Mouse (Mus musculus) myocyte (in vitro differentiated cells): Measurements from ENCODE around the gene Rgl1. TPM values are rescaled to one million over a fixed set of nuclear protein-coding genes. Genes with fewer than 3 reads are reported as not detected.

Experiments
- H3K27me3 ChIP-seq: one replicate; pipeline ENCODE4 v1.6.1; 2011; ENCODE audit not compliant: control insufficient read depth, insufficient read depth, insufficient read length
- H3K36me3 ChIP-seq: one replicate; pipeline ENCODE4 v1.6.1; 2011; ENCODE audit not compliant: control insufficient read depth, insufficient read depth
- H3K4me2 ChIP-seq: one replicate; pipeline ENCODE4 v1.6.1; 2011; ENCODE audit warnings: low read depth, control low read depth
- H3K4me3 ChIP-seq: one replicate; pipeline ENCODE4 v1.5.1; 2011; ENCODE audit warnings: mild to moderate bottlenecking, control low read depth, moderate library complexity
- H3K79me2 ChIP-seq: one replicate; pipeline ENCODE4 v1.6.1; 2011; ENCODE audit not compliant: control insufficient read depth, insufficient read depth
- H3ac ChIP-seq: one replicate; pipeline ENCODE4 v1.6.1; 2011; ENCODE audit not compliant: control insufficient read depth, insufficient read length
- CEBPB ChIP-seq: IDR thresholded peaks from 2 replicates; pipeline ENCODE4 v1.6.1; 2011; ENCODE audit warnings: mild to moderate bottlenecking, moderate library complexity; ENCODE audit not compliant: poor library complexity, insufficient read depth, severe bottlenecking
- E2F4 ChIP-seq: IDR thresholded peaks from one replicate; pipeline ENCODE4 v1.6.1; 2011; ENCODE audit warnings: mild to moderate bottlenecking, control low read depth, moderate library complexity; ENCODE audit not compliant: insufficient read depth
- MAX ChIP-seq: IDR thresholded peaks from one replicate; pipeline ENCODE4 v1.6.1; 2011; ENCODE audit warnings: low read depth, mild to moderate bottlenecking, control low read depth
- MYOD1 ChIP-seq, 3 experiments: IDR thresholded peaks; one replicate each; pipeline ENCODE4 v1.6.1; 2011; ENCODE audit warnings: control low read depth in 2 of 3, low read depth in 2 of 3, mild to moderate bottlenecking in 2 of 3, moderate library complexity in 1 of 3; ENCODE audit not compliant: insufficient read length in 2 of 3, control insufficient read depth in 1 of 3
- MYOG ChIP-seq, 3 experiments: IDR thresholded peaks; one replicate each; pipeline ENCODE4 v1.6.1; 2011; ENCODE audit warnings: control low read depth in 2 of 3, low read depth in 2 of 3, mild to moderate bottlenecking in 2 of 3; ENCODE audit not compliant: insufficient read length in 2 of 3, control insufficient read depth in 1 of 3, insufficient read depth in 1 of 3
- POLR2A ChIP-seq: IDR thresholded peaks from one replicate; pipeline ENCODE4 v1.6.1; 2011; ENCODE audit warnings: low read depth, mild to moderate bottlenecking, control low read depth, moderate library complexity; ENCODE audit not compliant: insufficient read length
- POLR2AphosphoS2 ChIP-seq: IDR thresholded peaks from one replicate; pipeline ENCODE4 v1.6.1; 2011; ENCODE audit warnings: low read depth, control low read depth; ENCODE audit not compliant: insufficient read length
- REST ChIP-seq: IDR thresholded peaks from one replicate; pipeline ENCODE4 v1.6.1; 2011; ENCODE audit warnings: mild to moderate bottlenecking, control low read depth, moderate library complexity; ENCODE audit not compliant: insufficient read depth, insufficient read length
- SRF ChIP-seq: IDR thresholded peaks from one replicate; pipeline ENCODE4 v1.6.1; 2011; ENCODE audit warnings: low read depth; ENCODE audit not compliant: control insufficient read depth, insufficient read length
- TCF12 ChIP-seq: IDR thresholded peaks from one replicate; pipeline ENCODE4 v1.6.1; 2011; ENCODE audit warnings: mild to moderate bottlenecking, control low read depth; ENCODE audit not compliant: poor library complexity, insufficient read depth, severe bottlenecking
- TCF3 ChIP-seq: IDR thresholded peaks from one replicate; pipeline ENCODE4 v1.6.1; 2011; ENCODE audit warnings: low read depth, control low read depth; ENCODE audit not compliant: insufficient read length
- USF1 ChIP-seq: IDR thresholded peaks from one replicate; pipeline ENCODE4 v1.6.1; 2011; ENCODE audit warnings: low read depth, mild to moderate bottlenecking, control low read depth, moderate library complexity
- polyA plus RNA-seq: library from polyadenylated mRNA; unstranded; fragments of >200 nt; fragmentation: generic; extraction: Trizol; gene quantifications from one replicate; pipeline ENCODE4 v1.2.1, GENCODE M21; 2012; ENCODE audit warnings: missing spikeins

Rgl1 gene
- polyA plus RNA-seq, 1 experiment = 4.3 TPM

- H3K4me2 ChIP-seq = no peak overlapping the region
- no peaks in the 10 kb centered on the region for H3K79me2 ChIP-seq
- H3ac ChIP-seq = no peak overlapping the region
- no peaks in the 10 kb centered on the region for H3K27me3 ChIP-seq
- no peak overlapping the region for H3K4me3 ChIP-seq
- no peaks in the 10 kb centered on the region for H3K36me3 ChIP-seq
- no peak for TF ChIP-seq E2F4
Measured at GRCm38 (mm10) chr1:152634638-152635037, 131.5 kb downstream of the Rgl1 start.

- TF ChIP-seq CEBPB = no peak
- TF ChIP-seq SRF = no peak
- TF ChIP-seq E2F4 = no peak
- no peak for TF ChIP-seq USF1
- no peak for TF ChIP-seq REST
- TF ChIP-seq MAX = no peak
- TF ChIP-seq POLR2AphosphoS2 = no peak
- TF ChIP-seq TCF12 = no peak
- TF ChIP-seq POLR2A = no peak
- no peak for TF ChIP-seq TCF3
- no peak overlapping the region for H3ac ChIP-seq
- no peak overlapping the region for H3K4me2 ChIP-seq
- H3K4me3 ChIP-seq = no peak overlapping the region
- no peaks in the 10 kb centered on the region for H3K36me3 ChIP-seq
- H3K27me3 ChIP-seq = no peaks in the 10 kb centered on the region
- no peaks in the 10 kb centered on the region for H3K79me2 ChIP-seq
Measured at GRCm38 (mm10) chr1:152629780-152630179, 136.4 kb downstream of the Rgl1 start.

- Histone ChIP-seq H3K36me3 (no peaks in the 10 kb centered on the region), H3K4me3 (peak overlapping the region; percentile 55), H3ac (no peak overlapping the region), H3K4me2 (peak overlapping the region; percentile 93), H3K27me3 (no peaks in the 10 kb centered on the region), H3K79me2 (no peaks in the 10 kb centered on the region)
- no peak for TF ChIP-seq USF1
- TF ChIP-seq E2F4 = no peak
- no peak for TF ChIP-seq SRF
- TF ChIP-seq REST = no peak
- no peak for TF ChIP-seq POLR2AphosphoS2
- no peak for TF ChIP-seq POLR2A
- TF ChIP-seq TCF12 = no peak
- no peak for TF ChIP-seq MYOG (IDR thresholded peaks at IDR 0.05; ENCODE audit: control insufficient read depth in 1 of 3, insufficient read depth in 1 of 3, insufficient read length in 2 of 3, low read depth in 2 of 3)
- no peak for TF ChIP-seq MYOD1 (IDR thresholded peaks at IDR 0.05; ENCODE audit: control insufficient read depth in 1 of 3, insufficient read length in 2 of 3, low read depth in 2 of 3)
- TF ChIP-seq TCF3 = no peak
- no peak for TF ChIP-seq MAX
- TF ChIP-seq CEBPB = no peak
Measured at GRCm38 (mm10) chr1:152625651-152626050, 140.5 kb downstream of the Rgl1 start.

- Histone ChIP-seq H3K4me2 (peak overlapping the region; percentile 93), H3ac (peak overlapping the region; percentile 12), H3K27me3 (no peaks in the 10 kb centered on the region), H3K4me3 (peak overlapping the region; percentile 55), H3K79me2 (no peaks in the 10 kb centered on the region), H3K36me3 (no peaks in the 10 kb centered on the region)
- TF ChIP-seq POLR2A (peak; percentile 54), MAX (no peak), E2F4 (no peak), TCF3 (no peak)
Measured at GRCm38 (mm10) chr1:152624644-152625454, 141.3 kb downstream of the Rgl1 start.

- Histone ChIP-seq H3K4me2 (peak overlapping the region; percentile 93), H3K79me2 (no peaks in the 10 kb centered on the region), H3K36me3 (no peaks in the 10 kb centered on the region), H3K4me3 (peak overlapping the region; percentile 55), H3K27me3 (no peaks in the 10 kb centered on the region), H3ac (no peak overlapping the region)
- TF ChIP-seq SRF (no peak), TCF12 (no peak), POLR2AphosphoS2 (no peak), MYOG (IDR thresholded peaks at IDR 0.05; ENCODE audit: control insufficient read depth in 1 of 3, insufficient read depth in 1 of 3, insufficient read length in 2 of 3, low read depth in 2 of 3) (no peak), POLR2A (no peak), MYOD1 (IDR thresholded peaks at IDR 0.05; ENCODE audit: control insufficient read depth in 1 of 3, insufficient read length in 2 of 3, low read depth in 2 of 3) (no peak), E2F4 (no peak), CEBPB (no peak), TCF3 (no peak), REST (no peak), MAX (no peak), USF1 (no peak)
Measured at GRCm38 (mm10) chr1:152623375-152624270, 142.5 kb downstream of the Rgl1 start.
